Comparison of ENCODE assay signal across 8 mouse cellular contexts in the genomic region with DNA sequence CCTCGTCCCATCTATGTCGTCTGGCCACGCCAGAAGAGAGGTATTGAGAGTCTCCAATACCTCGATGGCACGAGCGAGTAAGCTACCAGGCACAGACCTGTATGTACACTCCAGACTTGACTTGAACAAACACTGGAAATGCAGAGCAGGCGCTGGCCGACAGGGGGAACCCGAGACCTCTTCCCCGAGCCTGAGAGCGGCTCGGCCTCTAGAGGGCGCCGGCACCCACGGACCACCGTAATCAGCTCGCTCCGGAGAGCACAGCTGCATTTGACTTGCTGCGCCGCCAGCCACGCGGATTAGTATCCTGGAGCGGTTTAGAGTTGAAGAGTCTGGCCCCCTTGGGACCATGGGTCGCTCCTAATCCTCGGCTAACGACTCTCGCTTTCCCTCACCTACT. TPM values are rescaled to one million over a fixed set of nuclear protein-coding genes. Genes with fewer than 3 reads are reported as not detected.
DNase-seq lines count a peak whose midpoint lies in the region; ATAC-seq and TF ChIP-seq lines count a peak whose summit lies in the region.

No protein-coding gene starts in this region.

- DNase-seq in 3134 (ENCODE audit: extremely low read depth, insufficient read length, low spot score) = peak; percentile 93
- DNase-seq in adrenal gland, postnatal 14 days = peak; percentile 95
- DNase-seq in heart, adult 2 months = peak; percentile 91 to 97
- peak; percentile 86 to 96 for DNase-seq in kidney, adult 8-10 months
- peak; percentile 96 for DNase-seq in midbrain, embryonic 14.5 days
- DNase-seq in spleen, adult 12 weeks (ENCODE audit: low spot score) = peak; percentile 90

- peaks cover 99% of the 10 kb centered on the region for H3K27me3 ChIP-seq in embryonic facial prominence, embryonic 13.5 days
- H3K27me3 ChIP-seq in heart, adult 2 months (ENCODE audit: control insufficient read depth, insufficient read depth, low read length) = peaks cover 2% of the 10 kb centered on the region; the same call in 1 of the 2 replicates
- peaks cover 94% of the 10 kb centered on the region for H3K27me3 ChIP-seq in limb, embryonic 12.5 days
- H3K27me3 ChIP-seq in midbrain, embryonic 14.5 days (ENCODE audit: control insufficient read depth, insufficient read depth, low read length) = peaks cover 9% of the 10 kb centered on the region; the same call in 1 of the 2 replicates

- H3K4me3 ChIP-seq in embryonic facial prominence, embryonic 13.5 days = peak overlapping the region; percentile 51
- H3K4me3 ChIP-seq in heart, adult 2 months = peak overlapping the region; percentile 30
- H3K4me3 ChIP-seq in limb, embryonic 12.5 days (replicated peaks) = peak overlapping the region; percentile 50
- H3K4me3 ChIP-seq in midbrain, embryonic 14.5 days (replicated peaks; ENCODE audit: low read depth, low read length) = 0 out of 2 replicates have a peak overlapping the region, but pooled peaks have one; percentile 10

- peaks cover 92% of the 10 kb centered on the region for H3K4me1 ChIP-seq in embryonic facial prominence, embryonic 13.5 days
- peaks cover 6% of the 10 kb centered on the region; the same call in 1 of the 2 replicates for H3K4me1 ChIP-seq in heart, adult 2 months (ENCODE audit: control insufficient read depth, insufficient read depth, low read length)
- peaks cover 96% of the 10 kb centered on the region for H3K4me1 ChIP-seq in limb, embryonic 12.5 days (replicated peaks)
- H3K4me1 ChIP-seq in midbrain, embryonic 14.5 days (ENCODE audit: control insufficient read depth, insufficient read depth, low read length) = peaks cover 87% of the 10 kb centered on the region

- ATAC-seq in embryonic facial prominence, embryonic 13.5 days (ENCODE audit: insufficient number of reproducible peaks, insufficient read depth, low FRiP score, low TSS enrichment, low read depth) = peak; percentile 29
- peak; percentile 12; the same call in 1 of the 2 replicates for ATAC-seq in limb, embryonic 12.5 days (ENCODE audit: insufficient number of reproducible peaks, insufficient read depth, low FRiP score, low TSS enrichment, low read depth)
- peak; percentile 18; the same call in 1 of the 2 replicates for ATAC-seq in midbrain, embryonic 14.5 days (ENCODE audit: low FRiP score, low TSS enrichment)

- H3K27ac ChIP-seq in embryonic facial prominence, embryonic 13.5 days = 0 out of 2 replicates have a peak overlapping the region, but pooled peaks have one; percentile 7
- H3K27ac ChIP-seq in heart, adult 2 months = no peak overlapping the region; the same call in 1 of the 2 replicates
- H3K27ac ChIP-seq in limb, embryonic 12.5 days = 0 out of 2 replicates have a peak overlapping the region, but pooled peaks have one; percentile 4
- H3K27ac ChIP-seq in midbrain, embryonic 14.5 days (replicated peaks; ENCODE audit: low read depth, low read length) = peak overlapping the region; percentile 99

- TF ChIP-seq POLR2A in heart, adult 2 months (IDR thresholded peaks at IDR 0.05; ENCODE audit: insufficient read depth, low read depth, low read length) = peak; percentile 36; the same call in 1 of the 2 replicates

- under 1% methylated on average over 27 of the region's 27 CpGs for WGBS in embryonic facial prominence, embryonic 13.5 days
- under 1% methylated on average over 27 of the region's 27 CpGs for WGBS in heart, adult 2 months
- WGBS in limb, embryonic 12.5 days = under 1% methylated on average over 27 of the region's 27 CpGs
- WGBS in midbrain, embryonic 14.5 days = 0% methylated on average over 27 of the region's 27 CpGs

- peak; percentile 87; the same call in 1 of the 2 replicates for TF ChIP-seq EP300 in heart, adult 2 months (IDR thresholded peaks at IDR 0.05; ENCODE audit: insufficient read depth, low read depth, low read length)

- intact Hi-C loops in heart, adult 2 months (cut with DNase I) = loop anchor here (1.0 to 5.0 kb wide), 2 partner anchors 25 to 109 kb away; partner anchors contain the start of gene Lrp1

- H3K9me3 ChIP-seq in embryonic facial prominence, embryonic 13.5 days = no peaks in the 10 kb centered on the region
- H3K9me3 ChIP-seq in limb, embryonic 12.5 days = no peaks in the 10 kb centered on the region
- no peaks in the 10 kb centered on the region for H3K9me3 ChIP-seq in midbrain, embryonic 14.5 days (ENCODE audit: control insufficient read depth, low read length)

- no peak for TF ChIP-seq CTCF in heart, adult 2 months (IDR thresholded peaks at IDR 0.05)

- peak overlapping the region; percentile 57 for H3K9ac ChIP-seq in embryonic facial prominence, embryonic 13.5 days
- H3K9ac ChIP-seq in heart, adult 2 months (ENCODE audit: low read depth, low read length) = 0 out of 2 replicates have a peak overlapping the region, but pooled peaks have one; percentile 17
- 0 out of 2 replicates have a peak overlapping the region, but pooled peaks have one; percentile 12 for H3K9ac ChIP-seq in limb, embryonic 12.5 days (replicated peaks)
- H3K9ac ChIP-seq in midbrain, embryonic 14.5 days (replicated peaks; ENCODE audit: low read length) = peak overlapping the region; percentile 86; the same call in 1 of the 2 replicates

- H3K4me2 ChIP-seq in embryonic facial prominence, embryonic 13.5 days = peak overlapping the region; percentile 97
- H3K4me2 ChIP-seq in limb, embryonic 12.5 days = peak overlapping the region; percentile 95
- H3K4me2 ChIP-seq in midbrain, embryonic 14.5 days (ENCODE audit: low read length) = peak overlapping the region; percentile 89

- no peaks in the 10 kb centered on the region for H3K79me2 ChIP-seq in heart, adult 2 months (replicated peaks; ENCODE audit: control insufficient read depth, insufficient read depth, low read length)

- peaks cover 7% of the 10 kb centered on the region for H3K36me3 ChIP-seq in embryonic facial prominence, embryonic 13.5 days
- H3K36me3 ChIP-seq in heart, adult 2 months (ENCODE audit: control insufficient read depth, insufficient read depth, low read length) = no peaks in the 10 kb centered on the region
- H3K36me3 ChIP-seq in limb, embryonic 12.5 days = peaks cover 8% of the 10 kb centered on the region
- H3K36me3 ChIP-seq in midbrain, embryonic 14.5 days (ENCODE audit: control insufficient read depth, insufficient read depth, low read length) = peaks cover under 1% of the 10 kb centered on the region; the same call in 1 of the 2 replicates

RNA-seq across cellular contexts. Expression of gene Ndufa4l2, which starts 2.0 kb away (rescaled TPM):
- 53.5 and 55.7 TPM in 2 replicates for total RNA-seq in adrenal gland, postnatal 14 days (2021)
- polyA plus RNA-seq in embryonic facial prominence, embryonic 13.5 days (2015; fragmentation: Nextera tagmentation; extraction: Ambion mirVana) = 20.0 and 32.7 TPM in 2 replicates
- 10 to 100 TPM; 20.1 to 27.9 TPM for total RNA-seq in heart, adult 2 months (2021)
- polyA plus RNA-seq in heart, adult 2 months (2012; rRNA removed) = 45.1 and 64.4 TPM in 2 replicates
- 0.60 and 1.6 TPM in 2 replicates for polyA plus RNA-seq in limb, embryonic 12.5 days (2016; fragmentation: Nextera tagmentation; extraction: Ambion mirVana)
- polyA plus RNA-seq in midbrain, embryonic 14.5 days (2014; fragmentation: Nextera tagmentation; extraction: Ambion mirVana) = 14.2 and 18.6 TPM in 2 replicates

RNA-seq across cellular contexts. Expression of gene Shmt2, which starts 9.4 kb away (rescaled TPM):
- total RNA-seq in adrenal gland, postnatal 14 days (2021) = 50.9 and 57.3 TPM in 2 replicates
- polyA plus RNA-seq in embryonic facial prominence, embryonic 13.5 days (2015; fragmentation: Nextera tagmentation; extraction: Ambion mirVana) = 81.7 and 92.3 TPM in 2 replicates
- 10 to 100 TPM; 42.6 to 43.4 TPM for total RNA-seq in heart, adult 2 months (2021)
- polyA plus RNA-seq in heart, adult 2 months (2012; rRNA removed) = 60.9 and 67.0 TPM in 2 replicates
- 96.8 and 98.1 TPM in 2 replicates for polyA plus RNA-seq in limb, embryonic 12.5 days (2016; fragmentation: Nextera tagmentation; extraction: Ambion mirVana)
- 48.9 and 50.7 TPM in 2 replicates for polyA plus RNA-seq in midbrain, embryonic 14.5 days (2014; fragmentation: Nextera tagmentation; extraction: Ambion mirVana)

RNA-seq across cellular contexts. Expression of gene Stac3, which starts 11.3 kb away (rescaled TPM):
- total RNA-seq in adrenal gland, postnatal 14 days (2021) = 1.7 and 2.7 TPM in 2 replicates
- polyA plus RNA-seq in embryonic facial prominence, embryonic 13.5 days (2015; fragmentation: Nextera tagmentation; extraction: Ambion mirVana) = 2.0 and 3.2 TPM in 2 replicates
- 1 to 10 TPM in 1 of 2 experiments, under 1 TPM in 1; 0.21 to 1.2 TPM for total RNA-seq in heart, adult 2 months (2021)
- 0.86 and 1.7 TPM in 2 replicates for polyA plus RNA-seq in heart, adult 2 months (2012; rRNA removed)
- polyA plus RNA-seq in limb, embryonic 12.5 days (2016; fragmentation: Nextera tagmentation; extraction: Ambion mirVana) = 11.5 and 11.7 TPM in 2 replicates
- 0.32 and 1.0 TPM in 2 replicates for polyA plus RNA-seq in midbrain, embryonic 14.5 days (2014; fragmentation: Nextera tagmentation; extraction: Ambion mirVana)

RNA-seq across cellular contexts. Expression of gene Nxph4, which starts 21.5 kb away (rescaled TPM):
- 7.4 and 8.0 TPM in 2 replicates for total RNA-seq in adrenal gland, postnatal 14 days (2021)
- 3.0 and 3.9 TPM in 2 replicates for polyA plus RNA-seq in embryonic facial prominence, embryonic 13.5 days (2015; fragmentation: Nextera tagmentation; extraction: Ambion mirVana)
- total RNA-seq in heart, adult 2 months (2021) = under 1 TPM; 0.34 to 0.68 TPM
- 0.39 and 0.41 TPM in 2 replicates for polyA plus RNA-seq in heart, adult 2 months (2012; rRNA removed)
- polyA plus RNA-seq in limb, embryonic 12.5 days (2016; fragmentation: Nextera tagmentation; extraction: Ambion mirVana) = 4.2 and 6.3 TPM in 2 replicates
- polyA plus RNA-seq in midbrain, embryonic 14.5 days (2014; fragmentation: Nextera tagmentation; extraction: Ambion mirVana) = 106 and 134 TPM in 2 replicates

Comparison
In these comparisons a context has a peak if more than half of its experiments do, and no peak if none do; other contexts are left out.
1. H3K9ac ChIP-seq: peak in every context shown above with its lines; median percentile 86 in midbrain, embryonic 14.5 days; 57 in embryonic facial prominence, embryonic 13.5 days; 17 in heart, adult 2 months; 12 in limb, embryonic 12.5 days.